Mouse (Mus musculus) hematopoietic stem cell, adult 5-6 weeks (primary cell): ENCODE data around the gene Cdk5. TPM values are rescaled to one million over a fixed set of nuclear protein-coding genes. Genes with fewer than 3 reads are reported as not detected.

Experiments
- ATAC-seq, 2 experiments: fragments of 125-278 bp in 1 of 2; replicated peaks in 1 of 2; 2 replicates each; pipeline ENCODE4 v1.8.0; 2016 to 2017; ENCODE audit warnings: inconsistent platforms in 2 of 2, mild to moderate bottlenecking in 2 of 2, moderate number of reproducible peaks in 2 of 2, low read depth in 1 of 2, moderate TSS enrichment in 1 of 2; ENCODE audit not compliant: low FRiP score in 2 of 2, poor library complexity in 2 of 2, severe bottlenecking in 2 of 2, insufficient read depth in 1 of 2, low TSS enrichment in 1 of 2
- total RNA-seq: library from RNA; stranded (forward); fragments of 172-1452, 232-1000 nt; gene quantifications from 2 replicates; pipeline ENCODE4 v1.2.3, GENCODE M21; 2017

Gene Cdk5
- total RNA-seq, 1 experiment from 2014 or later = 32.2 TPM

GRCm38 (mm10) chr5:24443204-24443603, 19.9 kb upstream of the Cdk5 start:
- no peak for ATAC-seq

- ATAC-seq = no peak
These were observed 18.7 kb upstream of the Cdk5 start for GRCm38 (mm10) chr5:24442029-24442428.

- no peak for ATAC-seq
These were observed 17.9 kb upstream of the Cdk5 start for GRCm38 (mm10) chr5:24441187-24441586.

GRCm38 (mm10) chr5:24433993-24434392, 10.7 kb upstream of the Cdk5 start:
- no peak for ATAC-seq

- ATAC-seq = no peak
These were observed 5.3 kb upstream of the Cdk5 start for GRCm38 (mm10) chr5:24428596-24428995.

- no peak for ATAC-seq
These were observed 4.7 kb upstream of the Cdk5 start for GRCm38 (mm10) chr5:24427981-24428402.

- ATAC-seq = no peak
These were observed 3.9 kb upstream of the Cdk5 start for GRCm38 (mm10) chr5:24427285-24427633.

GRCm38 (mm10) chr5:24426556-24427284, 3.4 kb upstream of the Cdk5 start:
- no peak for ATAC-seq

GRCm38 (mm10) chr5:24426037-24426432, 2.7 kb upstream of the Cdk5 start:
- no peak for ATAC-seq

- ATAC-seq = peak in 1 of 2 experiments; percentile 8; a peak in 1 of 4 replicates
These were observed 2.2 kb upstream of the Cdk5 start for GRCm38 (mm10) chr5:24425421-24426036.

- ATAC-seq = peak; percentile 8 to 18; a peak in 1 of 4 replicates
These were observed 1.6 kb upstream of the Cdk5 start for GRCm38 (mm10) chr5:24424861-24425411.

GRCm38 (mm10) chr5:24424004-24424781, 863 bp upstream of the Cdk5 start:
- no peak; a peak in 1 of 4 replicates for ATAC-seq

GRCm38 (mm10) chr5:24420381-24420780, 2.9 kb downstream of the Cdk5 start:
- no peak for ATAC-seq

GRCm38 (mm10) chr5:24417587-24417986, 5.7 kb downstream of the Cdk5 start:
- no peak for ATAC-seq

GRCm38 (mm10) chr5:24416222-24416736, 7.1 kb downstream of the Cdk5 start:
- peak; percentile 58 to 64 for ATAC-seq

- ATAC-seq = no peak
These were observed 9.4 kb downstream of the Cdk5 start for GRCm38 (mm10) chr5:24413938-24414337.

- ATAC-seq = peak; percentile 49 to 70; a peak in 3 of 4 replicates
These were observed 10.2 kb downstream of the Cdk5 start, which contains the start of gene Asic3 for GRCm38 (mm10) chr5:24413042-24413693. Gene Asic3 (plus strand): TSS chr5:24413392.
